Mouse (Mus musculus): Measurements from ENCODE around the gene Map1lc3b.
"Not testable (repeated sequence)": the region's sequence is repeated elsewhere in the genome, so short reads cannot be mapped to it uniquely, and the experiment has no call there.

Map1lc3b gene

DNA sequence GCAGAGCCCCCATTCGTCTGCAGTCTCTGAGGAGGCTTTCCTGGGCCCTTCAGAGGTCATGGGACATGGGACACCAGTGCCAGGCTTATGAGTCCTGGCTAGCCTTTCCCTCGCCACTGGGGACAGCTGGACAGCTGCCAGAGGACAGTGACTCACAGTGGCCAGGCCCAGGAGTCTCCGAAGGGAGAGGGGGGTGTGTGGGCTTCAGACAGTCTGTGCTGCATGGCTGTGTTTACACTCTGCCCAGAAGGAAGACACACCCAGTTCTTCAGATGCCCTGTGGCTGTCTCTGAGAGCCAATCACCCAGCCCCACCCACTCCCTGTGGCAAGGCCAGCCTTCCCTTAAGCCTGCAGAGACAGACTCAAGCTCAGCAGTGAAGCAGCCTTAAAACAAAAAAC lies 16.9 kb upstream of the Map1lc3b start:
- peak; percentile 49 to 75 for DNase-seq

DNA sequence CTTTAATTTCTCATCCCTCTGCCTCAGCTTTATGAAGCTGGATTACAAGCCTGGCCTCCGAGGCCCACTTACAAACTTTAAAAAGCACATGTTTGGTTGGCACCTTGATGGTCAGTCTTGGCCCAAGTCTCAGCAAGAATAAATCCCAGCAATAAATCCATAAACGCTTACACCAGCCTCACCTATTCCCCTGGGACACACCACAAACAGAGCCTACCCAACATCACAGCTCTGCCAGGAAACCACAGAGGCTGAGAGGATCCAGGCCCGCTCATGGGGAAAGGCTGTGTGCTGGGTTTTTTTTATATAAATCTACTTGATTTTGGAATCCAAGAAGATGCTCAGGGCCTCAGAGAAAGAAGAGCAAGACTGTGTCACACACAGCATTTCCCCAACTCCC lies 14.5 kb upstream of the Map1lc3b start:
- no peak for DNase-seq

DNA sequence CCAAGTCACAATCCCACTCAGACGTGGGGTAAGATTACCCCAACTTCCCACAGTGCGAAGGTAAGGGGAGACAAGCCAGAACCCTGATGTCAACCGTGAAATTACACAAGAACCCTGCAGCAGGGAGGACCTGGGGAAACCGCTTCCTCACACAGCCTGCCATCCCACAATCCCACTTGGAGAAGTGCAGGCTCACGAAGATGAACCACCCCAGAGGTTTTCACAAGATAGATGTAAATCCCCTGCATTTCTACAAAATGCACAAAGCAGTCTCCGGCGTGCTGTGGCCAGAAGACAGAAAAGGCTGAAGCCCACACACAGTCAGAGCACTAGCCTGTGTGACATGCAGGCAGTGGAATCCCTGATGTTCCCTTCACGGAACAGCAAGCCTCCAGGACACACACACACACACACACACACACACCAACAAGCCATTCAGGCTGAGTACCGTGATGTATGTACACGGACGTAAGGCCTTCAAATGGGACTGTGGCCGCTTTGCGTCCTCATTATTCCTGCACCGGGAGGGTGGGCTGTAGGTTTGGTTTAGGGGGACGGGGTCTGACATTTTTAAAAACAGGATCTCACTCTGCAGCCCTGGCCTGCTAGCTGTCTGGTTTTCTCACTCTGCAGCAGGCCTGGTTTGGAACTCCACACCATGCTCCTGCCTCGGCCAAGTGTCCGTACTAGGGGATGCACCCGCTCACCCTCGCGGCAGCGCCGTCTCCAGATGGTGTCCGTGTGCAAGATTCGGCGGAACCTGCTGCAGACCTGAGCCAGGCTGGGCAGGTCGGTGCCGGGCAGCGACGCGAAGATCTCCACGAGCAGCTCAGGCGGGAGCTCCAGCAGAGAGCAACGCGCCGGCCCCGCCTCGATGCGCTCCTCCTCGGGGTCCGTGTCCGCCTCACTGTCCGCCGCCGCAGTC lies 12.1 kb upstream of the Map1lc3b start:
- DNase-seq, result peak; percentile 43 to 52

DNA sequence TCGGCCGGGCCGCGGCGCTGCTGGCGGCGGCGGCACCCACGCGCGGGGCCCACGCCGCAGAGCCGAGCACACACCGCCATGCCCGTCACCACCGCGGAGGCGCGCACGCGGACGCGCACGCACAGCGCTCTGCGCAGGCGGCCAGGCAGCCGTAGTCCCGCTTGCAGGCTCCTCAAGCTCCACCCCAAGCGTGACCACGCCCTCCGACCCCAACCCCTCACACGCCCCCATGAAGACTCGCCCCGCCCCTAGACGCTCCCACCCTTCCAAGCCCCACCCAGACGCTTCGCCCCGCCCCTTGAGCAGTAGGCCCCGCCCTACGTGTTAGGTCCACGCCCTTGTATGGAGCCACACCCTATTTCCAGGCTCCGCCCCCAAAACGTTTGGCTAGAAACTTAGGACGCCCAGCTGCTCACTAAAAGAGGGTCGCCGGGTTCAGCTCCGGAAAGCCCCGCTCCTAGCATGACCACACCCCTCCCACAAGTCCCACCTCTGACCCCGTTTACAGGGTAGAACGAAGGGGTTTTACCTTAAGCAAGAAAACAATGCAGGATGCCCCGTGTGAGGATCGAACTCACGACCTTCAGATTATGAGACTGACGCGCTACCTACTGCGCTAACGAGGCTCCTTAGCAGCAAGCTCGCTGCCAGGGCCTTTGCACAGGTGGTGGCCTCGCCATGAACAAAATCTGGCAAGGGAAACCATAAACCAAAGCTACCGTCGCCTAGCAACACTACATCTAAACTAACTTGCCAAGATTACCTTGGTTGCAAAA lies 11.3 kb upstream of the Map1lc3b start, which contains the start of gene Fbxo31:
Gene Fbxo31 (minus strand): TSS at position 131 of the 776 bp plus-strand sequence.
- DNase-seq, result peak; percentile 94

DNA sequence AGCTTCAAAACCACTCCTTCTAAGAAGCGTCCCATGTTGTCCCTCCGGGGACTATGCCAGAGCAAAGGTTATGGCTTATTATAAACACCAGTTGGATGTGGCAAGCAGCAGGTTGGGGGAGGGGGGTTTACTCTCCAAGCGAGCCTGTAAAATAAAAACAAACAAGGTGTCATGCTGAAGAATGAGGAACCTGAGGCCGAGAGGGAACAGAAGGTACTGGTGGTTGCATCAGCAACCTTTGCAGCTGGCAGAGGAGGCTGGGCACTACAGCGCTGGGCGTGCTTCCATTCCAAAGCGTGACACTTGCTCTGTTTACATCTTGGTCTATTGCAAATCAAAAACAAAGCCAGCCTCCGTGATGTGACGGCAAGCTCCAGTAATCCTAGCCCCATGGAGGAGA lies 9.7 kb upstream of the Map1lc3b start:
- no peak for DNase-seq

DNA sequence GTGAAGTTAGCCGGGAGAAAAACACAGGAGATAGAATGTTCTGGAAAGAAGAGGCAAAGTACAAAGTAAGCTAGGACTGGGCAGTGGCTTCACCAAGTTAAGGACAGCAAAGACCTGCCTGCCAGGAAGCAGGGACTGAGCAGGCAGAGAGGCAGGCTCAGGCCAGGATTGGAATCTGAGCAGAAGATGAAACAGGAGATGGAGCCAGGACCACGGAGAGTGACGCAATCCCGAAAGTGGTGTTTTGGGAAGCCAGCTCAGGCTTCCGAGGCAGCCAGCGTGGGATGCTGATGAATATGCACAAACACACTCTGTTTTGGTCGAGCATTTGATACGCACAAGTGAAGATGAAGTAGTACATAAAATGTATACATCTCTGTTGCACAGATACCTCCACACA lies 6.5 kb upstream of the Map1lc3b start:
- no peak for DNase-seq

DNA sequence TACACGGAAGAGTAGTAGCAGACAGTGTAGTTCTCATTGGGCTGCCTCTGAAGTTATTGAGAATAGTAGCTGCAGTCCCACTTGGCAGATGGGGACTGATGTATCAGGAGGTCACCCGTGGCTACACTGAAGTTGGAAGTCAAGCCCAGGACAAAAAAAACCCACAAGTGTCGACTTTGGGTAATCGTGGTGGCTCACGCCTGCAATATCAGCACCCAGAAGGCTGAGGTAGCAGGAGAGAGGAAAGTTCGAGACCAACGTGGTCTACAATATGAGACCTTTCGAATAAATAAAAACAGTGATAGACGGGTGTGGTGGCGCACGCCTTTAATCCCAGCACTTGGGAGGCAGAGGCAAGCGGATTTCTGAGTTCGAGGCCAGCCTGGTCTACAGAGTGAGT lies 5.4 kb upstream of the Map1lc3b start:
- no peak for DNase-seq

DNA sequence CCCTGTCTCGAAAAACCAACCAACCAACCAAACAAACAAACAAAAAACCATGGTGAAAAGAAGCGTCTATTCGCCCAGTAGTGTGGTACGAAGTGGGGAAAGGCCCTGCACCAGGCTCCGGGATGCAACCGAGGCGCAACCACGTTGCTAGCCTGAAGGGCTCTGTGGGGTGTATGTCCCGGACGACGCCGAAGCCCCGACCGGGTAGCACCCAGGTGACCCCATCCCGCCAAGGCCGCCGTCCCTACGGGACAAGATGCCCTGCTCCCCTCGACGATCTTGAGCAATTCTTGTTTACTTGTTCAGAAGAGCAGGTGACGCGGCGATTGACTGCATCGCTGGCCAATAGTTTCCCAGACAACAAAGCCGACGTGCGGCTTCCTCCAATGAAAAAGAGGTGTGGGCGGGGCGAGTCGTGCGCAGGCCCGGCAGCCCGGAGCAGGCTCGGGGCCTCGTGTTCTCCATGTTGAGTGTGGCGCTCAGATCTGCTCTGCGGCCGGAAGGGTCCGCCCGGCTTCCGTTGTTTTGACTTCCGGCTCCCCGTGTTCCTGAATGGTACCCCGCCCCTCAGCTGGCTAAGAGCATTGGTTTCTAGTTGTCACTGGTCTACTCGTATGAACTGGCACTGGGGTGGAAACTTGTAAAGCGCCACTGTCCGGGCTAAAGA lies 4.9 kb upstream of the Map1lc3b start:
- peak; percentile 100 for DNase-seq

DNA sequence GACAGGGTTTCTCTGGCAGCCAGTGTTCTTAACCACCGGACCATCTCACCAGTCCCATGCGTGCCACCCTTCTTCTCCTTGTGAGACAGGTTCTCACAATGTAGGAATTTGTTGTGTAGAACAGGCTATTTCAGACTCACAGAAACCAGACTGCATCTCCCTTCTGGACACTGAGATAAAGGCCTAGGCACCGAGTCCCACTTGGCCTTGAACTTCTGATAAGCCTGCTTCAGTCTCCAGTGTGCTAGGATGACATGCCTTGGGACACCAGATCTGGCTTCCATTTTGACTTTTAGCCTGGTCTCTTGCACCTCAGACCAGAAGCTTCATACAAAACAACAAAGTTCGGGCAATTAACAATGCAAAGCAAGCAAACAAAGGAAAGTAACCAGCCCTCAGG lies 1.4 kb upstream of the Map1lc3b start:
- no peak for DNase-seq

DNA sequence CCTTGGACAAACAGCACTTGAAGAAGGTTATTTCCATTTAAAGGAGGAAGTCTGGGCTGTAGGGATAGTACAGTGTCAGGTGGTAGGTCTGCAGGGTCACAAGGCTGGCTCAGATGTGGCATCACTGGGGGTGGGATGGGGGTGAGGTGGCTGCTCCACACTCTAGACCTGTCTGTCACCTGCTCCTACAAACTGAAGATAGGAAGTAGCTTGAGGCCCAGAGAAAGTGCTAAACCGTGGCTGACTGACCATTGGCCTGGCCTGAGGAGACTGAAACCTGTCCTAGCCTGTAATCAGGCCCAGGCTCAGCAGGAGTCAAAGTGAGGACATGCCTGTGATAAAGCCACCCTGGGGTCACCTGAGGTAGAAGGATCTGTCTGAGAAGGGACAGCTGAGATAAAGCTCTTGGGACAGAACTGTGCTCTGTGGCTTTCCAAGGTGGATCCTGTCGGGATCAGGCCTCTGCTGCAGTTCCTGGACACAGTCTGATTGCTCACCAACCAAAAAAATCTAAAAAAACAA lies 895 bp upstream of the Map1lc3b start:
- DNase-seq, result no peak

DNA sequence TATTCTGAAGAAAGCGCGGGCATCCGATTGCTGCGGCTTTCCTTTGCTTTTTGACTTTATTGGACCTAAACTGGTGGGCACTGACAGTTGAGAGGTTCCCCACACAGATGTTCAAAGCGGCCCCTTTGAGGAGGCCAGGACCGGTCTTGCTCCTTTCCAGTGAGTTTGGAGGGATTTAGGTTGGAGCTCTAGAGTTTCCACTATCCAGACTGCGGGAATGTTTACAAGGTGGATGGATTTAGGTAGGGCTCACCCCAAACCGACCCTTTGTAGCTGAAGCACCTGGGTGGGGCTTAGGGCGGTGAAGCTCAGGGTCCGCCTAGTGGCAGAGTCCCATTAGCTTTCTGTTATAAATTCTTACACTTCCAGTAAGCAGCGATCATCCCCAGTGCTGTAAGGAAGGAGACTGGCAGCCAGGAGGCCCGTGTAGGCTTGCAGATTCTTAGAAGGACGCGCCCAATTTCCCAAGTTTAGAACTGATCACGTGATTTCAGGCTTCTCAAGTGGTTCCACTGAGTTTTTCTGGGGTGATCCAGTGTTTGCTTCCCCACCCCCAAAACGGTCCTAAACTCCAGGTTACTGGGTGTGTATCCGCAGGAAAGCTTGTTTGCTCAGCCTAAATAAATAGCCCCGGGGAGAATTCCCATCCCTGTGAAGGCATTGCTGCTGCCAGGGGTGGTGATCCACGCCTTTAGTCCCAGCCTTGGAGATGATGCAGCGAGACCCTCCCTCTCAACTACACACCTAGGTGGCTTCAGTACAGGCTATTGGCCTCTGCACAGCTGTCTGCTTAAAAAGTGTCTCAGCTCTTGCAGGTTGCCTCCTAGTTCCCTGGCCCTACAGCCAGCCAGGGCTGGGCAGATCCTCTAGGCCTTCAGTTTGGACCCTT lies 1.3 kb downstream of the Map1lc3b start:
- peak; percentile 48 to 54 for DNase-seq

DNA sequence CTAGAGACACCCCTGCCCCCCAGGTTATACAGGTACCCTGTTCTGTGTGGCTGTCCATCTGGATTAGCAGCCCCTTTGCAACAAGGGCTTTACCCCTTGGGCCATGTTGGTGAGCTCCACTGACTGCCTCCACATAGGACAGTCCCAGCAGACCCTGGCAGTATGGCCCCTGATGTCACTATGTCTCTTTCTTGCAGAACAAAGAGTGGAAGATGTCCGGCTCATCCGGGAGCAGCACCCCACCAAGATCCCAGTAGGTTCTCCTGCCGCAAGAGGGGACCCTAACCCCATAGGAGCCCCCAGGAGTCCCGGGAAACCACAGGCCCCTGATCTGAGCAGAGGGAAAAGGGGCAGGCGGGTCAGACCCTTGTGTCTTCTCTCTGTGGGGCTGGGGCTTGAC lies 3.1 kb downstream of the Map1lc3b start:
- DNase-seq, result no peak

DNA sequence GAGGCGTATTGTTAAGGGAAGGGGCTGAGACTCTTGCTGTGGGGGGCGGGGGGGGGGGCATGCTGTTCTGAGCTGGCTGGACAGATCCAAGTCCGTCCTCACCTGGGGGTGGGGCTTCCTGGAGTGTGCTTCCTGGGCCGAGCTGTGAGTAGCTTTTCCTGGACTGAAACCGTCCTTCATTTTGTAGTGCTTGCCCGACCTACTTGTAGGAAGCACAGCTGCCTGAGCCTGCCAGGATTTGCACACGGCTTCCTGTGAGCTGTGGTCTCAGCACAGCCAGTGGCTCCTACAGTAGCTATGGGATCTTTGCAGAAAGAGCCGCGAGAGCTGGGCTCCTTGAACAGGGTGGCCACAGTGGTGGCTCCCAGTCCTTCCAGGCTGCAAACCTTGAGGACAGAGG lies 3.8 kb downstream of the Map1lc3b start:
- DNase-seq, result no peak

DNA sequence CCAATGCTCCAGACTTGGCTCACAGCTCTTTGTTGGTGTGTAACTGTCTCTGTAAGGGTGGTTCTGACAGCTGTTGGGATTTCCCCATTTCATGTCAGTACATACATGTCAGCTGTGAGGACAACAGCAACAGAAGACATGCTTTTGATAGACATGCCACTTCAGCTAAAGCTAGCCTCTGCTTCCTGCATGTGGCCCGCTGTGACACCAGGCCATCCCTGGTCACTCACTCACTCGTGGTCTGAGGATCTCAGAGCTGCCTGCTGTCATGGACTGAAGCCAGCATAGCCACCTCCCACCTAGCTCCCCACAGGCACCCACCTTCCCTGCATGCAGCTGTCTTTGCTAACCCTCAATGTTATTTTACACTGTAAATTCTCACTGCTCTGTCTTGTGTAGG lies 7.3 kb downstream of the Map1lc3b start:
- DNase-seq, result not testable (repeated sequence)

DNA sequence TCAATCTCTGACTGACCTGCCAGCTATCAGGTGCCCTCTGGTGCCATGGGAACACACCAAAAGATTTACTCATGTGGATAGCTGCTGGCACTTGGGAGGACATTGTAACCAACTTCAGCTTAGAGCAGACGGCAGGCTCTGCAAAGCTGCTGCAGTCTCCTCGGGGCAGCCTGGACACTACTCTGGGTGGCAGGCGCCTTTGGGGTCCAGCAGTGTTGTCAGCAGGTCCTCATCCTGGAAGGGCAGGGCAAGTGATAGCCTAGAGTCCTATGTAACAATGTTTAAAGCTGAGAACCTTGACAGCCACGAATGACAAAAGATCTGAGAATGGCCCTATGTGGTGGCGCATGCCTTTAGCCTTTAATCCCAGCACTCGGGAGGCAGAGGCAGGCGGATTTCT lies 8.0 kb downstream of the Map1lc3b start:
- no peak for DNase-seq

DNA sequence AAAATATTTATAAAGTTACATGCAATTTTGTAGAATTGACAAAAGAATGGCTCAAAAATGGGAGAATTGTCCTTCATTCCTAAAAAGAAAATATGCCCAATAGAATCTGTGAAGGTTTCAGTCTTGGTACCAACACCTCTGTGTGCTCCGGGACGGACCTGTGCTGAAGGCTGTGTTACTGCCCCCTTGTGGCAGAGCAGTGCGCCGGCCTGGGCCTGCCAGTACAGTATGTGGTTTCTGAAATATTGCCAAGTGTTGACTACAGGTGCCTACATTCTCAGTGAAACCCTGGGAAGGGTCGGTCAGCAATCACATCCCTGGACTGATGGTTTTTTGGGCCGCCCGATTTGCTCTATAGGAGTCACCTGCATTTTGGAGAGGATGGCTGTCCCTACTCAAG lies 8.7 kb downstream of the Map1lc3b start:
- peak; percentile 92 to 95 for DNase-seq

DNA sequence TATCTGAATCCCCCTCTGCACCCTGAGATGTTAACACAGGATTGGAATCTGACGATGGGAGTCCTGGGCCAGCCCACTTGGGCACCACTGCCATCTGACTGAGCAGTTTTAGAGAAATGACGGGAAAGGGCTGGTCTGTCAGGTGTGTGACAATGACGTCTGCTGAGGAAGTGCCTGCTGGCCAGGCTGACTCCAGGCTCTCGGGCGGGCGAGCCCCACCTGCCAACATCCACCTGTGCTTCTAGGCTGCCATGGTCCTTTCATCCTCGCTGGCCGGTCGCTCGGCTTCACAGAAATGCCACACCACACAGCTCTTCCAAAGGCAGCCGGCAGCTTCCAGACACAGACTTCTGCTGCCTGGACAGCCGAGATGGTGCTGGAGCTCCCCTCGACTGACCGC lies 9.7 kb downstream of the Map1lc3b start:
- no peak for DNase-seq

DNA sequence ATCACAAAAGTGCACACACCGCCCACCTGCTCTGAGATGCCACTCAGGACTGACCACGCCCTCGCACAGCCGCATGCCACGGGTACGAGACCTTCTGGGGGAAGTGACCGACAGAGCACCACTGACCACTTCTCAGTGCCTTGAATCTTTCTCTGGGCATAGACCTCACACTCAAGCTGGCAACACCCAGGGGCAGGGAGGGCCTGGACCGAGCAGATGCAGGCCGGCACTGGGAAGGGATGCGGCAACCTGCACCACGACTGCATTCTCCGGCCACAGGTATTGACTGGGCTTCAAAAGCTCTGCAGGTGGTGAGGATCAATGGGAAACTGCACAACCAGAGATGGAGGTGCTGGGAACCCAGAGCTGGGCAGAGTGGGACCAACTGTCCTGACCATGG lies 12.2 kb downstream of the Map1lc3b start:
- no peak for DNase-seq

DNA sequence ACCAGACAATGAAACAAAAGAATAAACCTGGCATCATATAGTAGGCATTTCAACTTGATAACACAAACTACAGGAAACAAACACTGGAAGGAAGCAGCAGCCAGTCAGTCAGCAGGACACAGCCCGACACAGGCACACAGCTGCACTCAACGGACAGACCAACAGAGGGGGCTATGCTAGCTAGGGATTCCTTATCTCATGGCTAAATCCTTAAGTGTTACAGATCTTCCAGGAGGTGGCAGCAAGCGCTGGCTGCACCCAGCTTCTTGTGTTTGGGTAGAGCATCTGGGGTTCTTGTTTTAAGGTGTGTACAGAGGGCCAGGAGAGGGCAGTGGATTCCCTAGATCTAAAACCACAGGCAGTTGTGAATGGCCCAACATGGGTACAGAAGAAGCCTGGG lies 12.7 kb downstream of the Map1lc3b start:
- DNase-seq, result peak; percentile 78 to 83

DNA sequence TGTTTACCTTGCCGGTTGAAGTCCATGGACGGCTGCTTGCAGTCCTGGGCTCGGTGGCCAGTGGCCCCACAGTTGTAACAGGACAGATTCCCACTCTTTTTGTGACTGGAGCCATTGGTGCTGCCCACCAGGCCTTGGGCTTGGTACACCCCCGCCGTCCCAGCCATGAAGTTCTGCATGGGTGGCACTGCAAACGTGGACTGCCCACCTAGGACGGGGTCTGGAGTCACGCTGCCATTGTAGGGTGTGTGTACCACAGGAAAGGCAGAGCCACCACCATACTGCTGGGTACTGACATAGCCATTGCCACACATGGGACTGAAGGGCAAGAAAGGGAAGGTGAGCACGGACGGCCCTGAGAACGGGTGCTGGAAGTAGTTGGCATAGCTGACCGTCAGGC lies 13.6 kb downstream of the Map1lc3b start:
- no peak for DNase-seq

DNA sequence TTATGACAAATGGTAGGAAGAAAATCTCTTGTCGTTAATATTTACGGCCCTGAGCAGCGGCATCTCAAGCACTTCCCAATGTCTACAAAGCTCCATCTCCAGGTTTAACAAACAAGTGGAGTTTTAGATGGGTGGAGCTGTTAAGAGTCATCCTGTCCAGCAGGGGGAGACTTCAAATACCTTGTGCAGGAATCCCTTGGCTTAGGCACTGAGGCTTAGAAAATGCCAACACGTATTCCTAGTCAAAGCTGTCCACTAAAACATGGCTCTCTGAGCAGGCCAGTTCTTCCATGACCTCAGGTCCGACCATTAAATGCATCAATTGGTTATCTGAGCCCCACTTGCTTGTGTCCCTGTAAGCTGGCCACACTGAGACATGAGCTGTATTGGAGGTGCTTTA lies 17.5 kb downstream of the Map1lc3b start:
- no peak for DNase-seq

DNA sequence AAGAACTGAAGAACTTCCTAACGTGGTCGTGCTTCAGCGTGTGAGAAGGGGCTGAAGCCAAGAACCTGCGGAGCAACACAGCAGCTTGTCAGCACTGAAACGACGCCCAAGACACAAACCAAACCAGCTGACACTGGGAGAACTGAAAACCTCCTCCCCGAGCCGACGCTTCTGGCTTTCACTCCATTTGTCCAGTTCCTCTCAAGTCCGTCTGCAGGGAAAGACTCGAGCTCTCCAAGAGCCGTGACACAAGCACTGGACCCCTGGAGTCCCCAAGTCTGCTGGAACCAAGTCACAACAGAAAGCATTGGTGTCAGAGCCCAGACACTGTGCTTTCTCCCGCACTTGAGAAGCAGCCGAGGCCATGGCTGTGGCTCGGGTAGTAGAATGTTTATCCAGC lies 19.1 kb downstream of the Map1lc3b start:
- DNase-seq, result no peak
